Mouse (Mus musculus) myocyte (in vitro differentiated cells): ENCODE measurements around the gene Ephx1. TPM values are rescaled to one million over a fixed set of nuclear protein-coding genes. Genes with fewer than 3 reads are reported as not detected.

Experiments
- H3K27me3 ChIP-seq: one replicate; pipeline ENCODE4 v1.6.1; 2011; ENCODE audit not compliant: control insufficient read depth, insufficient read depth, insufficient read length
- H3K36me3 ChIP-seq: one replicate; pipeline ENCODE4 v1.6.1; 2011; ENCODE audit not compliant: control insufficient read depth, insufficient read depth
- H3K4me2 ChIP-seq: one replicate; pipeline ENCODE4 v1.6.1; 2011; ENCODE audit warnings: low read depth, control low read depth
- H3K4me3 ChIP-seq: one replicate; pipeline ENCODE4 v1.5.1; 2011; ENCODE audit warnings: mild to moderate bottlenecking, control low read depth, moderate library complexity
- H3K79me2 ChIP-seq: one replicate; pipeline ENCODE4 v1.6.1; 2011; ENCODE audit not compliant: control insufficient read depth, insufficient read depth
- H3ac ChIP-seq: one replicate; pipeline ENCODE4 v1.6.1; 2011; ENCODE audit not compliant: control insufficient read depth, insufficient read length
- CEBPB ChIP-seq: IDR thresholded peaks from 2 replicates; pipeline ENCODE4 v1.6.1; 2011; ENCODE audit warnings: mild to moderate bottlenecking, moderate library complexity; ENCODE audit not compliant: poor library complexity, insufficient read depth, severe bottlenecking
- E2F4 ChIP-seq: IDR thresholded peaks from one replicate; pipeline ENCODE4 v1.6.1; 2011; ENCODE audit warnings: mild to moderate bottlenecking, control low read depth, moderate library complexity; ENCODE audit not compliant: insufficient read depth
- MAX ChIP-seq: IDR thresholded peaks from one replicate; pipeline ENCODE4 v1.6.1; 2011; ENCODE audit warnings: low read depth, mild to moderate bottlenecking, control low read depth
- MYOD1 ChIP-seq, 3 experiments: IDR thresholded peaks; one replicate each; pipeline ENCODE4 v1.6.1; 2011; ENCODE audit warnings: control low read depth in 2 of 3, low read depth in 2 of 3, mild to moderate bottlenecking in 2 of 3, moderate library complexity in 1 of 3; ENCODE audit not compliant: insufficient read length in 2 of 3, control insufficient read depth in 1 of 3
- MYOG ChIP-seq, 3 experiments: IDR thresholded peaks; one replicate each; pipeline ENCODE4 v1.6.1; 2011; ENCODE audit warnings: control low read depth in 2 of 3, low read depth in 2 of 3, mild to moderate bottlenecking in 2 of 3; ENCODE audit not compliant: insufficient read length in 2 of 3, control insufficient read depth in 1 of 3, insufficient read depth in 1 of 3
- POLR2A ChIP-seq: IDR thresholded peaks from one replicate; pipeline ENCODE4 v1.6.1; 2011; ENCODE audit warnings: low read depth, mild to moderate bottlenecking, control low read depth, moderate library complexity; ENCODE audit not compliant: insufficient read length
- POLR2AphosphoS2 ChIP-seq: IDR thresholded peaks from one replicate; pipeline ENCODE4 v1.6.1; 2011; ENCODE audit warnings: low read depth, control low read depth; ENCODE audit not compliant: insufficient read length
- REST ChIP-seq: IDR thresholded peaks from one replicate; pipeline ENCODE4 v1.6.1; 2011; ENCODE audit warnings: mild to moderate bottlenecking, control low read depth, moderate library complexity; ENCODE audit not compliant: insufficient read depth, insufficient read length
- SRF ChIP-seq: IDR thresholded peaks from one replicate; pipeline ENCODE4 v1.6.1; 2011; ENCODE audit warnings: low read depth; ENCODE audit not compliant: control insufficient read depth, insufficient read length
- TCF12 ChIP-seq: IDR thresholded peaks from one replicate; pipeline ENCODE4 v1.6.1; 2011; ENCODE audit warnings: mild to moderate bottlenecking, control low read depth; ENCODE audit not compliant: poor library complexity, insufficient read depth, severe bottlenecking
- TCF3 ChIP-seq: IDR thresholded peaks from one replicate; pipeline ENCODE4 v1.6.1; 2011; ENCODE audit warnings: low read depth, control low read depth; ENCODE audit not compliant: insufficient read length
- USF1 ChIP-seq: IDR thresholded peaks from one replicate; pipeline ENCODE4 v1.6.1; 2011; ENCODE audit warnings: low read depth, mild to moderate bottlenecking, control low read depth, moderate library complexity
- polyA plus RNA-seq: library from polyadenylated mRNA; unstranded; fragments of >200 nt; fragmentation: generic; extraction: Trizol; gene quantifications from one replicate; pipeline ENCODE4 v1.2.1, GENCODE M21; 2012; ENCODE audit warnings: missing spikeins

Ephx1 gene
- polyA plus RNA-seq = 116 TPM

- Histone ChIP-seq H3K4me2 (no peak within 1 kb of the TSS), H3ac (no peak within 1 kb of the TSS), H3K36me3 (no peaks in the 10 kb centered on the region), H3K79me2 (no peaks in the 10 kb centered on the region), H3K27me3 (peaks cover 7% of the 10 kb centered on the region), H3K4me3 (no peak within 1 kb of the TSS)
- no peak for TF ChIP-seq MYOG (IDR thresholded peaks at IDR 0.05; ENCODE audit: control insufficient read depth in 1 of 3, insufficient read depth in 1 of 3, insufficient read length in 2 of 3, low read depth in 2 of 3)
- TF ChIP-seq MYOD1 (IDR thresholded peaks at IDR 0.05; ENCODE audit: control insufficient read depth in 1 of 3, insufficient read length in 2 of 3, low read depth in 2 of 3) = no peak
- no peak for TF ChIP-seq REST
- no peak for TF ChIP-seq MAX
- TF ChIP-seq TCF3 = no peak
- TF ChIP-seq SRF = no peak
- no peak for TF ChIP-seq POLR2AphosphoS2
- no peak for TF ChIP-seq POLR2A
- TF ChIP-seq CEBPB = no peak
- no peak for TF ChIP-seq TCF12
- TF ChIP-seq E2F4 = no peak
- no peak for TF ChIP-seq USF1
These were observed at the start of gene Ephx1 for GRCm38 (mm10) chr1:181020756-181021487. Gene Ephx1 (minus strand): TSS chr1:181020904.

GRCm38 (mm10) chr1:181069671-181070070 is 49.0 kb upstream of the Ephx1 start:
- H3K27me3 ChIP-seq = peaks cover 51% of the 10 kb centered on the region
- H3K4me3 ChIP-seq = no peak overlapping the region
- no peaks in the 10 kb centered on the region for H3K36me3 ChIP-seq
- H3K79me2 ChIP-seq = no peaks in the 10 kb centered on the region
- H3ac ChIP-seq = no peak overlapping the region
- TF ChIP-seq REST (no peak), POLR2A (no peak), MAX (no peak), SRF (no peak), USF1 (no peak), MYOD1 (IDR thresholded peaks at IDR 0.05; ENCODE audit: control insufficient read depth in 1 of 3, insufficient read length in 2 of 3, low read depth in 2 of 3) (no peak)
- no peak overlapping the region for H3K4me2 ChIP-seq

DNA sequence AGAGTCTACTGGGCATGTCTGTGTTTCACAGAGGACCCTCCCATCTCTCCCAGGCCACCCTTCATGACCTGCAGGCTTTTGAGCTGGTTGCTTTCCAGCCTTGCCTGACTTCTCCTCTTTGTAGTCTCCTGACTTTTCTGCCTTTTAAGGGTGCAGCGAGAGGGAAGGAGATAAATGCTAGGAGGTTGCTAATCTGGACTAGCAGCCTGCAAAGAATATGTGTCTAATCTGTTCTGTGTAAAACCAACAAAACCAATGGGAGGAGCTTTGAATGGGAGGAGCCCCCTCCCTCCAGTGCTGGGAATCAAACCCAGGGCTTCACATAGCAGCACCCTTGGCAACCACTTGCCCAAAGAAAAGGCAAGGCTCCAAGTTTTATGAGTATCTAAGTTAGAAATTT is 47.6 kb upstream of the Ephx1 start:
- Histone ChIP-seq H3K4me3 (no peak overlapping the region), H3K79me2 (no peaks in the 10 kb centered on the region)
- TF ChIP-seq E2F4 = no peak
- TF ChIP-seq MAX = no peak
- TF ChIP-seq MYOD1 (IDR thresholded peaks at IDR 0.05; ENCODE audit: control insufficient read depth in 1 of 3, insufficient read length in 2 of 3, low read depth in 2 of 3) = no peak
- TF ChIP-seq CEBPB = no peak
- no peak for TF ChIP-seq REST
- TF ChIP-seq POLR2AphosphoS2 = no peak
- TF ChIP-seq MYOG (IDR thresholded peaks at IDR 0.05; ENCODE audit: control insufficient read depth in 1 of 3, insufficient read depth in 1 of 3, insufficient read length in 2 of 3, low read depth in 2 of 3) = no peak
- TF ChIP-seq TCF3 = no peak
- TF ChIP-seq TCF12 = no peak
- no peak for TF ChIP-seq POLR2A
- TF ChIP-seq SRF = no peak
- TF ChIP-seq USF1 = no peak

GRCm38 (mm10) chr1:181064648-181065047 is 43.9 kb upstream of the Ephx1 start:
- TF ChIP-seq MAX = no peak
- TF ChIP-seq TCF3 = no peak
- no peak for TF ChIP-seq SRF
- TF ChIP-seq TCF12 = no peak
- TF ChIP-seq POLR2AphosphoS2 = no peak
- no peak for TF ChIP-seq E2F4
- TF ChIP-seq MYOD1 (IDR thresholded peaks at IDR 0.05; ENCODE audit: control insufficient read depth in 1 of 3, insufficient read length in 2 of 3, low read depth in 2 of 3) = no peak
- peaks cover 36% of the 10 kb centered on the region for H3K27me3 ChIP-seq
- H3K36me3 ChIP-seq = no peaks in the 10 kb centered on the region
- H3K4me2 ChIP-seq = no peak overlapping the region
- no peak overlapping the region for H3ac ChIP-seq
- H3K4me3 ChIP-seq = no peak overlapping the region
- no peaks in the 10 kb centered on the region for H3K79me2 ChIP-seq

More for the DNA sequence above, 47.6 kb upstream of the Ephx1 start:
- H3K36me3 ChIP-seq = no peaks in the 10 kb centered on the region
- no peak overlapping the region for H3ac ChIP-seq
- peaks cover 56% of the 10 kb centered on the region for H3K27me3 ChIP-seq
- no peak overlapping the region for H3K4me2 ChIP-seq

GRCm38 (mm10) chr1:181063991-181064390 is 43.3 kb upstream of the Ephx1 start:
- H3K27me3 ChIP-seq = peaks cover 35% of the 10 kb centered on the region
- no peak for TF ChIP-seq POLR2A

More at GRCm38 (mm10) chr1:181063991-181064390, 43.3 kb upstream of the Ephx1 start:
- Histone ChIP-seq H3K4me2 (no peak overlapping the region), H3ac (no peak overlapping the region), H3K36me3 (no peaks in the 10 kb centered on the region), H3K4me3 (no peak overlapping the region), H3K79me2 (no peaks in the 10 kb centered on the region)
